Mouse (Mus musculus): ENCODE results near the gene Spen. TPM values are rescaled to one million over a fixed set of nuclear protein-coding genes. Genes with fewer than 3 reads are reported as not detected.

Gene Spen
- polyA plus RNA-seq, 1 experiment from 2014 or later, result 7.5 TPM

GRCm38 (mm10) chr4:141528938-141529337 is 9.5 kb downstream of the Spen start:
- WGBS (ENCODE audit: insufficient replicate concordance), result 88% methylated on average over 11 of the region's 11 CpGs

DNA sequence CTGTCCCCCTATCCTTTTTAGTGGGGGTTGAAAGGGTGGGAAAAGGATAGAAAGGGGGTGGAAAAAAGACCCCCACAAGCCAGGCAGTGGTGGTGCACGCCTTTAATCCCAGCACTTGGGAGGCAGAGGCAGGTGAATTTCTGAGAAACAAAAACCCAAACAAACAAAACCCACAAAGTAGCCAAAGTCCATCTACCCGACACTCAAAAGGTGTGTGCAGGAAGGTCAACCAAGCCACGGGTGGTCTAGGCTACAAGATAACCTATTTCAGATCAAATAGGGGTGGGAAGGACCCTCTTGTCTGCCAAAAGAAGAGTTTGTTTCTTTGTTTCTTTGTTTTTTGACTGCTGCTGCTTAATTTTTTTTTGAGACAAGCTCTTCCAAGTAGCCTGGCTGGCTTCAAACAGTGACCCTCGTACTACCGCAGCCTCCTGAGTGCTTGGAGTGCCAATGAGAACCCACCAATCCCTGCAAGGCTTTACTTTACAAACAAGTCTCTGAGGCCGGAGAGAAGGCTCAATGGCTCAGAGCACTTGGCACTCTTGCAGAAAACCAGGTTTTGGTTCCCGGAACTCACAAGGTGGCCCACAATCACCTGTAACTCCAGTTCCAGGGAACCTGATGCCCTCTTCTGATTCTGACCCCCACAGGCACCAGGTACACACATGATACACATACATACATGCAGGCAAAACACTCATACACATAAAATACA is 11.3 kb downstream of the Spen start:
- no peak for ATAC-seq (replicated peaks; ENCODE audit: insufficient number of reproducible peaks, low FRiP score, low TSS enrichment)
- H3K36me3 ChIP-seq (ENCODE audit: control insufficient read depth, insufficient read depth, low read length), result peaks cover under 1% of the 10 kb centered on the region
- no peak overlapping the region for H3K4me3 ChIP-seq (ENCODE audit: low read depth, low read length)
- no peaks in the 10 kb centered on the region for H3K9me3 ChIP-seq (replicated peaks; ENCODE audit: control insufficient read depth, low read length)
- H3K4me2 ChIP-seq, result no peak overlapping the region
- no peak overlapping the region for H3K27ac ChIP-seq (ENCODE audit: low read depth, low read length)
- no peak overlapping the region for H3K9ac ChIP-seq (ENCODE audit: low read depth, low read length)
- 46% methylated on average over 7 of the region's 7 CpGs for WGBS (ENCODE audit: insufficient replicate concordance)
- H3K4me1 ChIP-seq (ENCODE audit: control insufficient read depth, insufficient read depth, low read length), result peaks cover 42% of the 10 kb centered on the region
- no peaks in the 10 kb centered on the region for H3K27me3 ChIP-seq (ENCODE audit: control insufficient read depth, insufficient read depth, low read length)

More at GRCm38 (mm10) chr4:141528938-141529337, 9.5 kb downstream of the Spen start:
- no peaks in the 10 kb centered on the region for H3K36me3 ChIP-seq (ENCODE audit: control insufficient read depth, insufficient read depth, low read length)
- H3K9ac ChIP-seq (ENCODE audit: low read depth, low read length), result no peak overlapping the region
- H3K4me2 ChIP-seq, result no peak overlapping the region
- no peaks in the 10 kb centered on the region for H3K9me3 ChIP-seq (replicated peaks; ENCODE audit: control insufficient read depth, low read length)
- H3K4me3 ChIP-seq (ENCODE audit: low read depth, low read length), result no peak overlapping the region
- ATAC-seq (replicated peaks; ENCODE audit: insufficient number of reproducible peaks, low FRiP score, low TSS enrichment), result no peak
- H3K27ac ChIP-seq (ENCODE audit: low read depth, low read length), result no peak overlapping the region
- peaks cover 40% of the 10 kb centered on the region for H3K4me1 ChIP-seq (ENCODE audit: control insufficient read depth, insufficient read depth, low read length)
- no peaks in the 10 kb centered on the region for H3K27me3 ChIP-seq (ENCODE audit: control insufficient read depth, insufficient read depth, low read length)

DNA sequence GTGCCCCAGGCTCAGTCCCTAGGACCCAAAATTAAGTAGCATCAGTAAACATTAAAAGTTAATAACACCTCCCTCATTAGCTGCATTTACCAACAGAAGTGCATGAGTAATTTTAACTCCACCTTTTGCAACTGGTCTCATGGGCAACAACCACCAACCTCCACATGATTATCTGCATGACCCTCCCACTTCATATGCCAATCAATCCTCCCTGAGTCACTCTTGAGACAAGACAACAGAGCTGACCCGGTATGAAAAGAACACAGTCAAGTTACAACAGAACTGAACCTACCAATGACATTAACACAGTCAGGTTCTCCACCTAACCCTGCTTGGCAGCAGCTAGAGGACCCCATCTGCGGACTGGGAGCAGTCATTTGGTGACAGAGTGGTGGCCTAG is 12.5 kb downstream of the Spen start:
- no peak overlapping the region for H3K27ac ChIP-seq (ENCODE audit: low read depth, low read length)
- ATAC-seq (replicated peaks; ENCODE audit: insufficient number of reproducible peaks, low FRiP score, low TSS enrichment), result no peak
- no peaks in the 10 kb centered on the region for H3K9me3 ChIP-seq (replicated peaks; ENCODE audit: control insufficient read depth, low read length)
- H3K27me3 ChIP-seq (ENCODE audit: control insufficient read depth, insufficient read depth, low read length), result no peaks in the 10 kb centered on the region
- no peak overlapping the region for H3K4me3 ChIP-seq (ENCODE audit: low read depth, low read length)
- peaks cover 12% of the 10 kb centered on the region for H3K36me3 ChIP-seq (ENCODE audit: control insufficient read depth, insufficient read depth, low read length)
- WGBS (ENCODE audit: insufficient replicate concordance), result 55% methylated on average over 2 of the region's 2 CpGs
- H3K4me1 ChIP-seq (ENCODE audit: control insufficient read depth, insufficient read depth, low read length), result peaks cover 40% of the 10 kb centered on the region
- no peak overlapping the region for H3K4me2 ChIP-seq
- no peak overlapping the region for H3K9ac ChIP-seq (ENCODE audit: low read depth, low read length)

DNA sequence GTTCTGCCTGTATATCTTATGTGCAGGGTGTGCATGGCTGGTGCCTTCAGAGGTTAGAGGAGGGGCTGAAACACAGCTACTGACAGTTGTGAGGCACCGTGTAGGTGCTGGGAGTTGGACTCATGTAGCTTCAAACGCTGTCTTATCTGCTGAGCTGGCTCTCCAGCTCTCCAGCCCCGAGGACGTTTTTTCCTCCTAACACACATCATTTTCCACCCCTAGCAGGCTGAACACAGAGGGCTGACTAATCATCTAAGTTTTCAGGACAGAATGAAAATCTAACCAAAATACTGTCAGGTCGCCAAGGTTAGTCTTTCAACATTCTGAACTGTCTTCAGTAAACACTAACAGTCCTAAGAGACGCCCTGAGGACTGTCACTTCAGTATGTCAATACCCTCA is 13.7 kb downstream of the Spen start:
- ATAC-seq (replicated peaks; ENCODE audit: insufficient number of reproducible peaks, low FRiP score, low TSS enrichment), result no peak
- Histone ChIP-seq H3K9me3 (replicated peaks; ENCODE audit: control insufficient read depth, low read length) (no peaks in the 10 kb centered on the region), H3K36me3 (ENCODE audit: control insufficient read depth, insufficient read depth, low read length) (peaks cover 16% of the 10 kb centered on the region), H3K27me3 (ENCODE audit: control insufficient read depth, insufficient read depth, low read length) (no peaks in the 10 kb centered on the region), H3K4me1 (ENCODE audit: control insufficient read depth, insufficient read depth, low read length) (peaks cover 36% of the 10 kb centered on the region), H3K9ac (ENCODE audit: low read depth, low read length) (no peak overlapping the region), H3K4me3 (ENCODE audit: low read depth, low read length) (no peak overlapping the region), H3K27ac (ENCODE audit: low read depth, low read length) (peak overlapping the region; percentile 63), H3K4me2 (peak overlapping the region; percentile 16; the same call in 1 of the 2 replicates)
- 14% methylated on average over 6 of the region's 6 CpGs for WGBS (ENCODE audit: insufficient replicate concordance)

DNA sequence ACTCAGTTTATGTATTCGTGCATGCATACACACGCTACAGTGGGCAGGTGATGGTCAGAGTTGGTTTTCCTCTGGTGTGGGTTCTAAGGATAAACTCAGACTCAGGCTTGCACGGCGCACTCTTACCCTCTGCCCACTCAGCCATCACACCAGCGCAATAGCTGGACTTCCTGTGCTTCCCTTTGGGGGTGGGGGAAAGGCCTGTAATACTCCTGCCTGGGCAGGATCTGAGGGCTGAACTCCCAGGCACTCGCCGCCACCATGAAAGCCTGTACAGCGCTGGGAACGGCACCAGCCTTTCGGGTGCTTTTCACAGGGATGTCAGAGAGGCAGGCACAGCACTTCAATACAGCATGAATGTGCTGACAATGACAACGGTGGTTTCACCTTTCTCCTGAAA is 15.3 kb downstream of the Spen start:
- no peaks in the 10 kb centered on the region for H3K9me3 ChIP-seq (replicated peaks; ENCODE audit: control insufficient read depth, low read length)
- peaks cover 16% of the 10 kb centered on the region for H3K36me3 ChIP-seq (ENCODE audit: control insufficient read depth, insufficient read depth, low read length)
- H3K4me3 ChIP-seq (ENCODE audit: low read depth, low read length), result no peak overlapping the region
- peak overlapping the region; percentile 25; the same call in 1 of the 2 replicates for H3K4me2 ChIP-seq
- 56% methylated on average over 11 of the region's 11 CpGs for WGBS (ENCODE audit: insufficient replicate concordance)
- peaks cover 31% of the 10 kb centered on the region for H3K4me1 ChIP-seq (ENCODE audit: control insufficient read depth, insufficient read depth, low read length)
- H3K9ac ChIP-seq (ENCODE audit: low read depth, low read length), result 0 out of 2 replicates have a peak overlapping the region, but pooled peaks have one; percentile 3
- no peak overlapping the region for H3K27ac ChIP-seq (ENCODE audit: low read depth, low read length)
- no peak for ATAC-seq (replicated peaks; ENCODE audit: insufficient number of reproducible peaks, low FRiP score, low TSS enrichment)
- no peaks in the 10 kb centered on the region for H3K27me3 ChIP-seq (ENCODE audit: control insufficient read depth, insufficient read depth, low read length)

DNA sequence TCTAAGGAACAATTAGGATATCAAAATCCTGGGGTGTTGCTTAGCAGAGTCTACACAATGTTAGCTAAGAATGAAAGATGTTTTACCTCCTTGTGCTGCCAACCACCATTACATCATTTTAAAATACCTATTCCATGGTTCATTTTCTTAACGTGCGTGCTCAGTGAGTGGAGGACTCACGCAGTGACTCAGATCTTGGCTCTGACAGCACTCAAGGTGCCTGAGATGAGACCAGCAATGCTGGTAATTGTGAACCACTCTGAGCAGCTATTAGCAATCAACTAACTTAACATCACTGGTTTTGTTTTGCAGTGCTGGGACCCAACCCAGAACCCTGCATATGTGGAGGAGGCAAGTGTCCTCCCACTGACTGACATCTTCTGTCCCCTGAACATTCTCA is 20.0 kb downstream of the Spen start:
- Histone ChIP-seq H3K27ac (ENCODE audit: low read depth, low read length) (no peak overlapping the region), H3K27me3 (ENCODE audit: control insufficient read depth, insufficient read depth, low read length) (no peaks in the 10 kb centered on the region), H3K4me1 (ENCODE audit: control insufficient read depth, insufficient read depth, low read length) (peaks cover 17% of the 10 kb centered on the region), H3K4me3 (ENCODE audit: low read depth, low read length) (no peak overlapping the region), H3K9ac (ENCODE audit: low read depth, low read length) (no peak overlapping the region), H3K36me3 (ENCODE audit: control insufficient read depth, insufficient read depth, low read length) (peaks cover 30% of the 10 kb centered on the region), H3K9me3 (replicated peaks; ENCODE audit: control insufficient read depth, low read length) (no peaks in the 10 kb centered on the region), H3K4me2 (no peak overlapping the region)
- no peak for ATAC-seq (replicated peaks; ENCODE audit: insufficient number of reproducible peaks, low FRiP score, low TSS enrichment)
- 93% methylated on average over 3 of the region's 3 CpGs for WGBS (ENCODE audit: insufficient replicate concordance)

DNA sequence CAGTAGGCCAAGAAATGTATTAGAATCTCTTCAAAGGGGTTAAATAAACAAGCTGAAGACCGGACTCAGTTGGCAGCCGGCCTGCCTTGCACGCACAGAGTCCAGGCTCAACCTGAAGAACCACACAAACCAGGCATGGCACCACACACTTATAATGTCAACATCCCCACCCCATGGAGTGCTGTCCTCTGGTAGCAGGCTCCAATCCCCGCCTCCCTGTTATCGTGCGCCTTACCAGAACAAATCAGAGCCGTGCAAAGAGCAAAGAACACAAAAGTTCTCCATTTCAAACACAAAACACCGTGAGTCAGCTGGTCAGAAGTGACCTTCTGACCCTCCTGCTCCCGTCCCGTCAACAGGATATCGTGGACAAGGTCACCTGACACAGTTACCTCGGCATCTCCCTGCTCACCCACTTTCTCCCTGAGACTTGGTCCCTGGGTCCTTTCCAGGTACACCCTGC is 24.2 kb downstream of the Spen start:
- H3K27me3 ChIP-seq (ENCODE audit: control insufficient read depth, insufficient read depth, low read length), result no peaks in the 10 kb centered on the region
- ATAC-seq (replicated peaks; ENCODE audit: insufficient number of reproducible peaks, low FRiP score, low TSS enrichment), result no peak
- peaks cover 16% of the 10 kb centered on the region for H3K4me1 ChIP-seq (ENCODE audit: control insufficient read depth, insufficient read depth, low read length)
- WGBS (ENCODE audit: insufficient replicate concordance), result 48% methylated on average over 12 of the region's 12 CpGs
- no peak overlapping the region for H3K4me3 ChIP-seq (ENCODE audit: low read depth, low read length)
- H3K27ac ChIP-seq (ENCODE audit: low read depth, low read length), result no peak overlapping the region
- no peak overlapping the region for H3K9ac ChIP-seq (ENCODE audit: low read depth, low read length)
- H3K36me3 ChIP-seq (ENCODE audit: control insufficient read depth, insufficient read depth, low read length), result peaks cover 14% of the 10 kb centered on the region
- H3K9me3 ChIP-seq (replicated peaks; ENCODE audit: control insufficient read depth, low read length), result no peaks in the 10 kb centered on the region
- no peak overlapping the region for H3K4me2 ChIP-seq

- Histone ChIP-seq H3K4me2 (no peak overlapping the region), H3K27me3 (ENCODE audit: control insufficient read depth, insufficient read depth, low read length) (no peaks in the 10 kb centered on the region), H3K36me3 (ENCODE audit: control insufficient read depth, insufficient read depth, low read length) (peaks cover 8% of the 10 kb centered on the region), H3K27ac (ENCODE audit: low read depth, low read length) (no peak overlapping the region), H3K9ac (ENCODE audit: low read depth, low read length) (no peak overlapping the region), H3K4me1 (ENCODE audit: control insufficient read depth, insufficient read depth, low read length) (peaks cover 18% of the 10 kb centered on the region), H3K9me3 (replicated peaks; ENCODE audit: control insufficient read depth, low read length) (no peaks in the 10 kb centered on the region), H3K4me3 (ENCODE audit: low read depth, low read length) (no peak overlapping the region)
- 71% methylated on average over 6 of the region's 6 CpGs for WGBS (ENCODE audit: insufficient replicate concordance)
- no peak for ATAC-seq (replicated peaks; ENCODE audit: insufficient number of reproducible peaks, low FRiP score, low TSS enrichment)
Observed at GRCm38 (mm10) chr4:141512145-141512544, 26.3 kb downstream of the Spen start.

GRCm38 (mm10) chr4:141510457-141510856 is 27.9 kb downstream of the Spen start:
- no peak for ATAC-seq (replicated peaks; ENCODE audit: insufficient number of reproducible peaks, low FRiP score, low TSS enrichment)
- Histone ChIP-seq H3K4me1 (ENCODE audit: control insufficient read depth, insufficient read depth, low read length) (peaks cover 29% of the 10 kb centered on the region), H3K27me3 (ENCODE audit: control insufficient read depth, insufficient read depth, low read length) (no peaks in the 10 kb centered on the region), H3K9me3 (replicated peaks; ENCODE audit: control insufficient read depth, low read length) (no peaks in the 10 kb centered on the region), H3K27ac (ENCODE audit: low read depth, low read length) (no peak overlapping the region), H3K9ac (ENCODE audit: low read depth, low read length) (no peak overlapping the region), H3K36me3 (ENCODE audit: control insufficient read depth, insufficient read depth, low read length) (no peaks in the 10 kb centered on the region), H3K4me3 (ENCODE audit: low read depth, low read length) (no peak overlapping the region), H3K4me2 (no peak overlapping the region)
- WGBS (ENCODE audit: insufficient replicate concordance), result 83% methylated on average over 13 of the region's 13 CpGs

Measured in heart, embryonic 11.5 days (tissue).